Mouse (Mus musculus): ENCODE measurements at regions not wholly inside any gene's neighbourhood (a gene's known extent, or its start where the extent isn't known, plus 50 kb on each side); places are given as distances from the start of the nearest gene placed in this dataset.
A peak's percentile ranks its signal among the peaks of the same experiment; 100 is the strongest.
"Not testable (repeated sequence)": the region's sequence is repeated elsewhere in the genome, so short reads cannot be mapped to it uniquely, and the experiment has no call there.

GRCm38 (mm10) chr12:32434506-32435002 is 56.0 kb downstream of the Ccdc71l start:
- no peak for ATAC-seq (ENCODE audit: low FRiP score)
- Histone ChIP-seq H3K4me1 (no peaks in the 10 kb centered on the region), H3K27me3 (replicated peaks) (no peaks in the 10 kb centered on the region), H3K36me3 (no peaks in the 10 kb centered on the region), H3K9me3 (replicated peaks) (no peaks in the 10 kb centered on the region), H3K27ac (replicated peaks) (no peak overlapping the region), H3K9ac (replicated peaks) (no peak overlapping the region), H3K4me2 (no peak overlapping the region), H3K4me3 (replicated peaks) (no peak overlapping the region)

- H3K4me1 ChIP-seq, result no peaks in the 10 kb centered on the region
- no peak overlapping the region for H3K27ac ChIP-seq (replicated peaks)
- 33% methylated on average over 1 of the region's 1 CpGs for WGBS
- no peaks in the 10 kb centered on the region for H3K9me3 ChIP-seq (replicated peaks)
- H3K27me3 ChIP-seq (replicated peaks), result no peaks in the 10 kb centered on the region
- H3K4me3 ChIP-seq (replicated peaks), result no peak overlapping the region
- no peak for ATAC-seq (ENCODE audit: low FRiP score)
- H3K9ac ChIP-seq (replicated peaks), result no peak overlapping the region
- H3K4me2 ChIP-seq, result no peak overlapping the region
- no peaks in the 10 kb centered on the region for H3K36me3 ChIP-seq
Observed at GRCm38 (mm10) chr12:32435126-32435525, 56.6 kb downstream of the Ccdc71l start.

- Histone ChIP-seq H3K36me3 (no peaks in the 10 kb centered on the region), H3K9me3 (replicated peaks) (no peaks in the 10 kb centered on the region), H3K4me3 (replicated peaks) (no peak overlapping the region), H3K27me3 (replicated peaks) (no peaks in the 10 kb centered on the region), H3K9ac (replicated peaks) (no peak overlapping the region), H3K4me2 (no peak overlapping the region), H3K4me1 (no peaks in the 10 kb centered on the region), H3K27ac (replicated peaks) (no peak overlapping the region)
- ATAC-seq (ENCODE audit: low FRiP score), result no peak
- 76% methylated on average over 1 of the region's 1 CpGs for WGBS
Observed at GRCm38 (mm10) chr12:32438209-32438608, 59.7 kb downstream of the Ccdc71l start.

GRCm38 (mm10) chr12:32444770-32445169 is 66.3 kb downstream of the Ccdc71l start:
- Histone ChIP-seq H3K9ac (replicated peaks) (no peak overlapping the region), H3K27ac (replicated peaks) (no peak overlapping the region), H3K36me3 (no peaks in the 10 kb centered on the region), H3K9me3 (replicated peaks) (no peaks in the 10 kb centered on the region), H3K4me3 (replicated peaks) (no peak overlapping the region), H3K4me2 (no peak overlapping the region), H3K4me1 (no peaks in the 10 kb centered on the region), H3K27me3 (replicated peaks) (no peaks in the 10 kb centered on the region)
- WGBS, result 86% methylated on average over 4 of the region's 4 CpGs
- no peak for ATAC-seq (ENCODE audit: low FRiP score)

GRCm38 (mm10) chr12:32445874-32446273 is 67.4 kb downstream of the Ccdc71l start:
- Histone ChIP-seq H3K4me2 (no peak overlapping the region), H3K9me3 (replicated peaks) (no peaks in the 10 kb centered on the region), H3K9ac (replicated peaks) (no peak overlapping the region), H3K4me3 (replicated peaks) (no peak overlapping the region), H3K27ac (replicated peaks) (no peak overlapping the region), H3K36me3 (no peaks in the 10 kb centered on the region), H3K27me3 (replicated peaks) (no peaks in the 10 kb centered on the region), H3K4me1 (no peaks in the 10 kb centered on the region)
- ATAC-seq (ENCODE audit: low FRiP score), result no peak

GRCm38 (mm10) chr12:32449373-32449772 is 70.9 kb downstream of the Ccdc71l start:
- H3K9ac ChIP-seq (replicated peaks), result no peak overlapping the region
- no peak overlapping the region for H3K4me2 ChIP-seq
- no peaks in the 10 kb centered on the region for H3K27me3 ChIP-seq (replicated peaks)
- no peaks in the 10 kb centered on the region for H3K9me3 ChIP-seq (replicated peaks)
- H3K36me3 ChIP-seq, result no peaks in the 10 kb centered on the region
- H3K4me3 ChIP-seq (replicated peaks), result no peak overlapping the region
- ATAC-seq (ENCODE audit: low FRiP score), result no peak
- no peak overlapping the region for H3K27ac ChIP-seq (replicated peaks)
- no peaks in the 10 kb centered on the region for H3K4me1 ChIP-seq

GRCm38 (mm10) chr12:32451226-32451625 is 72.7 kb downstream of the Ccdc71l start:
- H3K4me3 ChIP-seq (replicated peaks), result no peak overlapping the region
- ATAC-seq (ENCODE audit: low FRiP score), result no peak

GRCm38 (mm10) chr12:32454794-32455193 is 76.3 kb downstream of the Ccdc71l start:
- no peaks in the 10 kb centered on the region for H3K36me3 ChIP-seq
- H3K9ac ChIP-seq (replicated peaks), result no peak overlapping the region
- no peaks in the 10 kb centered on the region for H3K27me3 ChIP-seq (replicated peaks)
- H3K27ac ChIP-seq (replicated peaks), result no peak overlapping the region
- ATAC-seq (ENCODE audit: low FRiP score), result no peak
- H3K4me1 ChIP-seq, result no peaks in the 10 kb centered on the region
- H3K4me3 ChIP-seq (replicated peaks), result no peak overlapping the region
- H3K4me2 ChIP-seq, result no peak overlapping the region
- H3K9me3 ChIP-seq (replicated peaks), result no peaks in the 10 kb centered on the region

More at GRCm38 (mm10) chr12:32451226-32451625, 72.7 kb downstream of the Ccdc71l start:
- Histone ChIP-seq H3K9ac (replicated peaks) (no peak overlapping the region), H3K36me3 (no peaks in the 10 kb centered on the region), H3K9me3 (replicated peaks) (no peaks in the 10 kb centered on the region), H3K4me1 (no peaks in the 10 kb centered on the region), H3K4me2 (no peak overlapping the region), H3K27me3 (replicated peaks) (no peaks in the 10 kb centered on the region), H3K27ac (replicated peaks) (no peak overlapping the region)
- WGBS, result 41% methylated on average over 1 of the region's 1 CpGs

- H3K9ac ChIP-seq (replicated peaks); H3K27ac ChIP-seq (replicated peaks); H3K9me3 ChIP-seq (replicated peaks); ATAC-seq (ENCODE audit: low FRiP score); H3K36me3 ChIP-seq; H3K4me2 ChIP-seq; H3K27me3 ChIP-seq (replicated peaks); H3K4me3 ChIP-seq (replicated peaks); H3K4me1 ChIP-seq: not testable (repeated sequence)
- 90% methylated on average over 3 of the region's 3 CpGs for WGBS
Observed at GRCm38 (mm10) chr12:32455231-32455630, 76.7 kb downstream of the Ccdc71l start.

- no peaks in the 10 kb centered on the region for H3K9me3 ChIP-seq (replicated peaks)
- no peaks in the 10 kb centered on the region for H3K36me3 ChIP-seq
- no peak overlapping the region for H3K27ac ChIP-seq (replicated peaks)
- peak; percentile 47; the same call in 1 of the 2 replicates for ATAC-seq (ENCODE audit: low FRiP score)
- no peak overlapping the region for H3K4me2 ChIP-seq
- no peaks in the 10 kb centered on the region for H3K4me1 ChIP-seq
- no peaks in the 10 kb centered on the region for H3K27me3 ChIP-seq (replicated peaks)
- H3K4me3 ChIP-seq (replicated peaks), result no peak overlapping the region
- H3K9ac ChIP-seq (replicated peaks), result no peak overlapping the region
Observed at GRCm38 (mm10) chr12:32455913-32456312, 77.4 kb downstream of the Ccdc71l start.

- no peaks in the 10 kb centered on the region for H3K36me3 ChIP-seq
- H3K9me3 ChIP-seq (replicated peaks), result no peaks in the 10 kb centered on the region
- H3K27ac ChIP-seq (replicated peaks), result no peak overlapping the region
- no peak overlapping the region for H3K9ac ChIP-seq (replicated peaks)
- 78% methylated on average over 4 of the region's 4 CpGs for whole genome bisulfite sequencing
- H3K27me3 ChIP-seq (replicated peaks), result no peaks in the 10 kb centered on the region
- no peak overlapping the region for H3K4me3 ChIP-seq (replicated peaks)
- H3K4me2 ChIP-seq, result no peak overlapping the region
- no peaks in the 10 kb centered on the region for H3K4me1 ChIP-seq
- no peak for ATAC-seq (ENCODE audit: low FRiP score)
Observed at GRCm38 (mm10) chr12:32456796-32457195, 78.3 kb downstream of the Ccdc71l start.

- WGBS, result 88% methylated on average over 1 of the region's 1 CpGs
- Histone ChIP-seq H3K4me1 (no peaks in the 10 kb centered on the region), H3K4me2 (no peak overlapping the region), H3K9ac (replicated peaks) (no peak overlapping the region), H3K27me3 (replicated peaks) (no peaks in the 10 kb centered on the region), H3K27ac (replicated peaks) (no peak overlapping the region), H3K4me3 (replicated peaks) (no peak overlapping the region), H3K9me3 (replicated peaks) (no peaks in the 10 kb centered on the region), H3K36me3 (no peaks in the 10 kb centered on the region)
- no peak for ATAC-seq (ENCODE audit: low FRiP score)
Observed at GRCm38 (mm10) chr12:32458386-32458785, 79.9 kb downstream of the Ccdc71l start.

- ATAC-seq (ENCODE audit: low FRiP score), result no peak
- H3K27me3 ChIP-seq (replicated peaks), result no peaks in the 10 kb centered on the region
- no peak overlapping the region for H3K4me3 ChIP-seq (replicated peaks)
- no peaks in the 10 kb centered on the region for H3K36me3 ChIP-seq
- H3K9me3 ChIP-seq (replicated peaks), result no peaks in the 10 kb centered on the region
- WGBS, result 84% methylated on average over 4 of the region's 4 CpGs
- H3K4me1 ChIP-seq, result no peaks in the 10 kb centered on the region
- no peak overlapping the region for H3K4me2 ChIP-seq
- H3K27ac ChIP-seq (replicated peaks), result no peak overlapping the region
- no peak overlapping the region for H3K9ac ChIP-seq (replicated peaks)
Observed at GRCm38 (mm10) chr12:32460330-32460998, 82.0 kb downstream of the Ccdc71l start.

Data from neural tube, embryonic 15.5 days (tissue).